Mouse (Mus musculus) cerebellum, adult 2 months (tissue): ENCODE measurements at regions not wholly inside any gene's neighbourhood (a gene's known extent, or its start where the extent isn't known, plus 50 kb on each side); places are given as distances from the start of the nearest gene placed in this dataset.

Experiments
- CTCF ChIP-seq: fragments of 200-500 bp; IDR thresholded peaks from 2 replicates; pipeline ENCODE4 v1.5.1; 2011; ENCODE audit warnings: low read depth, mild to moderate bottlenecking, control low read depth, low read length, moderate library complexity, borderline replicate concordance; ENCODE audit not compliant: insufficient read depth
- POLR2A ChIP-seq: fragments of 200-500 bp; IDR thresholded peaks from 2 replicates; pipeline ENCODE4 v1.6.1; 2011; ENCODE audit warnings: low read length, control low read depth, borderline replicate concordance; ENCODE audit not compliant: insufficient read depth

DNA sequence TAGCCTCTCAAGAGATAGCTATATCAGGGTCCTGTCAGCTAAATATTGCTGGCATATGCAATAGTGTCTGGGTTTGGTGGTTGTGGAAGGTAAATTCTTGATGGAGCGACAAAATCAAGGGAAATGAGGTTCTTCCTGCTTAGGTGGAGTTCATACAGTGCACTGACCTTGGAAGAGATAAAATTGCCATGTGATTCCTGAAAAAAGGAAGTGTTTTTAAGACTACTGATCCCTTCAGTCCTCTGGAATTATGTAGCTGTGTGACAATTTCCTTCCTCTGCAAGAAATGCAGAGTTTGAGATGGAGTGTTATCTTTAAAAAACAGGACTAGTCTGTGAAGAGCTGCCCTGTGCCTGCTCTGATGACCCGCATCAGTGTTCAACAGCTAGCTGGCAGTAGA is 83.5 kb upstream of the Ralgapa2 start:
- no peak for TF ChIP-seq CTCF
- no peak for TF ChIP-seq POLR2A
